Mouse (Mus musculus): Measurements from ENCODE around the gene Nr5a1.

Gene Nr5a1

DNA sequence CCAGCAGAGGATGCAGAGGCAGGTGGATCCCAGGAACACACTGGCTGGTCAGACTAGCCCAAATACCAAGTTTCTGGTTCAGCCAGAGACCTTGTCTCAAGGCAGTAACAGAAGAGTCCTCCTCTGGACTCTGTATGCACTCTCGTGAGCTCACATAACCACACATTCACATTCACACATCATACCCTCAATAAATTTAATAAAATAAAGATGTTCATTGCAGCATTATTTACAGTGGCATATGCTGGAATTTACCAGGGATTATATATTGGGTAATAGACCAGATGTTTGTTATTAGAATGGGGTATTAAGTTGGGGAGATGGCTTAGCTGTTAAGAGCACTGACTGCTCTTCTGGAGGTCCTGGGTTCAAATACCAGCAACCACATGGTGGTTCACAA, 64.0 kb downstream of the Nr5a1 start:
- DNase-seq (ENCODE audit: low read depth, low spot score): no peak

DNA sequence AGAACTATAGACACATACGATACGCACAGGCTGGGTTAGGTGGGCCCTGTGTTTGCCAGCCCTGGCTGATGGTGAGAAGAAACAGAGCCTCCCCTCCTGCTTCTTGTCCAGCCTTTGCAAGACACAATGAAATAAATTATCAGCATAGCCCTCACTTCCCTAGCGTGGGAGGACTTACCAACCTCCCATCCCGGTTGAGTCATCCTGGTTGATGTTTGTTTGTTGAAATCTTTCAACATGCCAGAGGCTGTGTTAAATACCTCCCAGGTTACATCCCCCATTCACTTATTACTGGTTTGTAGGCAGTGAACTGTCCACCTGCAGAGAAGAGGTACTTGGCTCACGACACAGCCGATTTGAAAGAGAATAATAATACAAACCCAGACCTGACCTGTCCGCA, 66.7 kb downstream of the Nr5a1 start:
- DNase-seq (ENCODE audit: low read depth, low spot score): no peak

DNA sequence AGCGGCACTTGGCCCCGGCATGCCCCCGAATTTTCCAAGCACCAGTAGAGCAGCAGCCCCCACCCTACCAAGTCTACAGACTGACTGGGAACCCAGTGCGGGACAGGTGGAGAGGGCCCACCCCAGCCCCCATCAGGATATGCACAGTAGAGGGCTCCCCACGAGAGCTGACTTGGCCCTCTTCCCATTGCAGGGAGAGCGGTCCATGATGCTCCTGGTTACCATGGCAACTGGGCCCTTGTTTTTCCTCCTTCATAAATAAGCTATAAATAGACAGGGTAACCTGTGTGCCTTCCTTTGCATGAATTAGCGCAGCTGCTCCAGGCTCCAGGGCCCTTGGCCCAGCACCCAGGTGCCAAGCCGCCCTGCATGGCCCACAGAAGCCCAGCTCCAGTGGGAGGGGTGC, 67.1 kb downstream of the Nr5a1 start:
- no peak for DNase-seq (ENCODE audit: low read depth, low spot score)

GRCm38 (mm10) chr2:38645936-38646335, 68.4 kb downstream of the Nr5a1 start:
- DNase-seq (ENCODE audit: low read depth, low spot score): peak; percentile 67

GRCm38 (mm10) chr2:38643625-38644427, 70.5 kb downstream of the Nr5a1 start, which contains the start of gene Psmb7:
Gene Psmb7 (minus strand): TSS chr2:38644087.
- peak; percentile 93 for DNase-seq (ENCODE audit: low read depth, low spot score)
